Mouse (Mus musculus): Measurements from ENCODE around the gene Extl2.

DNA sequence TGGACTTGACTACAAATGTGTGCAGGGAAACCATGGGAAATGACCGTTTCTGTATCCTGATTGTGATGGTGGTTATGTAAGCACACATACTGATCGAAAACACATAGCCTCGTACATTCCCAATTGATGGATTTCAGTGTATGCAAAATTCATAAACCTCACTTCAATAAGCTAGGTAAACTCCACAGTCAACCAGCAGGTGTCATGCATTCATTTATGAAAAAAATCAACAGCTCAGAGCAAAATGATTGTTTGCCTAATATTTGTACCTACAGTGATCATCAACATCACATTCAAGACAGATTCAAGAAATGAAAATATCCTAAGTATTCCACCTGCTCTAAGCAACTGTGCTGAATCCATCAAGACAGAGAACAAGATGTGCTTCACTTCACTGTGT, 33.5 kb downstream of the Extl2 start:
- TF ChIP-seq POLR2A (IDR thresholded peaks at IDR 0.05; ENCODE audit: borderline replicate concordance, extremely low read depth, insufficient read depth, insufficient read length, poor library complexity, severe bottlenecking) (no peak), CTCF (IDR thresholded peaks at IDR 0.05; ENCODE audit: borderline replicate concordance, extremely low read depth, insufficient read depth, insufficient read length) (no peak)
